Mouse (Mus musculus) heart, adult 2 months (tissue): Measurements from ENCODE around the gene BC034090. TPM values are rescaled to one million over a fixed set of nuclear protein-coding genes. Genes with fewer than 3 reads are reported as not detected.

Source experiments
- DNase-seq, 2 experiments: peaks; one replicate each; pipeline ENCODE4 v3.0.0; 2021
- H3K27ac ChIP-seq: fragments of 200-600 bp; 2 replicates; pipeline ENCODE4 v1.8.1; 2022
- H3K27me3 ChIP-seq: fragments of 200-500 bp; 2 replicates; pipeline ENCODE4 v1.6.1; 2012; ENCODE audit warnings: mild to moderate bottlenecking, low read length, inconsistent platforms, mixed read lengths; ENCODE audit not compliant: control insufficient read depth, insufficient read depth
- H3K36me3 ChIP-seq: fragments of 200-500 bp; 2 replicates; pipeline ENCODE4 v1.6.1; 2012; ENCODE audit warnings: low read length, inconsistent platforms; ENCODE audit not compliant: control insufficient read depth, insufficient read depth
- H3K4me1 ChIP-seq: fragments of 200-500 bp; 2 replicates; pipeline ENCODE4 v1.6.1; 2011; ENCODE audit warnings: low read length; ENCODE audit not compliant: control insufficient read depth, insufficient read depth
- H3K4me3 ChIP-seq: fragments of 200-600 bp; 2 replicates; pipeline ENCODE4 v1.8.1; 2022
- H3K79me2 ChIP-seq: fragments of 200-500 bp; replicated peaks from 2 replicates; pipeline ENCODE4 v1.6.1; 2012; ENCODE audit warnings: mild to moderate bottlenecking, inconsistent platforms, low read length, moderate library complexity, mixed read lengths; ENCODE audit not compliant: control insufficient read depth, insufficient read depth
- H3K9ac ChIP-seq: fragments of 200-500 bp; 2 replicates; pipeline ENCODE4 v1.6.1; 2012; ENCODE audit warnings: low read depth, mild to moderate bottlenecking, control low read depth, inconsistent platforms, low read length, mixed read lengths
- CTCF ChIP-seq: fragments of 200-600 bp; IDR thresholded peaks from 2 replicates; pipeline ENCODE4 v1.8.1; 2022; ENCODE audit warnings: antibody characterized with exemption, mild to moderate bottlenecking, moderate library complexity
- EP300 ChIP-seq: fragments of 200-500 bp; IDR thresholded peaks from 2 replicates; pipeline ENCODE4 v1.6.1; 2011; ENCODE audit warnings: low read depth, low read length, control low read depth; ENCODE audit not compliant: insufficient read depth
- POLR2A ChIP-seq: fragments of 200-500 bp; IDR thresholded peaks from 2 replicates; pipeline ENCODE4 v1.6.1; 2011; ENCODE audit warnings: mild to moderate bottlenecking, low read depth, low read length, control low read depth; ENCODE audit not compliant: insufficient read depth
- WGBS: fragments of 180-500 bp; shearing (Covaris S2); methylation state at CpG from one replicate; pipeline ENCODE4 v1.1.7; 2018; 5-methylcytosine and 5-hydroxymethylcytosine counted together
- intact Hi-C: fragments of 180-260 bp; cut with DNase I; formaldehyde crosslinking; loops from one replicate; pipeline ENCODE4 v1.15.1; 2025
- polyA plus RNA-seq: library from polyadenylated mRNA; depleted of rRNA; stranded (reverse); fragments of >200 nt; gene quantifications from 2 replicates; pipeline ENCODE4 v1.2.3, GENCODE M21; 2012
- total RNA-seq, 2 experiments: library from RNA; stranded (reverse); gene quantifications; 2 replicates each; pipeline ENCODE4 v1.2.3; 2021

Gene BC034090
- total and polyA plus RNA-seq, 3 experiments = 31.8 to 37.5 (median 37.2) TPM

DNA sequence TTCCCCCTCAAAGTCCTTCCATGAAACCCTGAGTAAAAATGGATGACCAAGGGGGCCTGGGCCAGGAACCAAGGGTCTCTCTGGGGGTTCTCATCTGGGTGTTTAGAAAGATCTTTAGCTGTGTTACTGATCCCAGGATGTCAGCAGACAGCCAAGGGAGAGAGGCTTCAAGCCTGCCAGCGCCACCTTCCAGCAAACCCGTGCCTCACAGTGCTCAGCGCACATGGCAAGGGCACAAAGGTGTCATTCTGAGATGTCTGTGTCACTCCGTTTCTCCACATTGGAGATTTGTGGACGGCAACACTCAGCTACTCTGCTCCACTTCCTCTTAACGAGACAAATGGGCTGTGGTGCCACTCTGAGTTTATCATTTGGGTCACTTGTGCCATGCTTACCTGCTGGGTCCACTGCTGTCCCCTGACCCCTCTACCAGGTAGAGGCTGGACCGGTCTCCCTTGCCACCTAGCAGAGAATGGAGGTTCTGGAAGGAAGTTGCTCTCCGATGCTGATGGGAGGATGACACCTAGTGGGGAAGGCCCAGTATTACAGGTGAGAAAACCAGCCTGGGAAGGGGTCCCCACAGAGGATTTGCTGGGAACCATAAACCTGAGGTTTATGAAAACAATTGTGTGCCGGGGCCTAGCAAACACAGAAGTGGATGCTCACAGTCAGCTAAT, 26.2 kb downstream of the BC034090 start:
- H3K4me1 ChIP-seq = peaks cover 9% of the 10 kb centered on the region
- no peaks in the 10 kb centered on the region for H3K36me3 ChIP-seq
- WGBS = 59% methylated on average over 9 of the region's 9 CpGs
- H3K27me3 ChIP-seq = no peaks in the 10 kb centered on the region
- intact Hi-C loops = loop anchor here (1.0 to 5.0 kb wide), 4 partner anchors 78 to 192 kb away; partner anchors contain the start of gene Ier5
- no peak overlapping the region for H3K9ac ChIP-seq
- no peak overlapping the region for H3K27ac ChIP-seq
- no peak overlapping the region for H3K4me3 ChIP-seq
- DNase-seq = peak; percentile 52 to 70
- TF ChIP-seq CTCF (peak; percentile 82), EP300 (peak; percentile 83; the same call in 1 of the 2 replicates), POLR2A (no peak)
- H3K79me2 ChIP-seq = no peaks in the 10 kb centered on the region

- no peak for TF ChIP-seq CTCF
- no peak for TF ChIP-seq EP300
- no peak for TF ChIP-seq POLR2A
- intact Hi-C loops = loop anchor here (5.0 kb wide), 1 partner anchor 120 kb away; the partner anchor contains the start of gene Ier5
Observed at GRCm38 (mm10) chr1:155216844-155217243, 27.4 kb downstream of the BC034090 start.

DNA sequence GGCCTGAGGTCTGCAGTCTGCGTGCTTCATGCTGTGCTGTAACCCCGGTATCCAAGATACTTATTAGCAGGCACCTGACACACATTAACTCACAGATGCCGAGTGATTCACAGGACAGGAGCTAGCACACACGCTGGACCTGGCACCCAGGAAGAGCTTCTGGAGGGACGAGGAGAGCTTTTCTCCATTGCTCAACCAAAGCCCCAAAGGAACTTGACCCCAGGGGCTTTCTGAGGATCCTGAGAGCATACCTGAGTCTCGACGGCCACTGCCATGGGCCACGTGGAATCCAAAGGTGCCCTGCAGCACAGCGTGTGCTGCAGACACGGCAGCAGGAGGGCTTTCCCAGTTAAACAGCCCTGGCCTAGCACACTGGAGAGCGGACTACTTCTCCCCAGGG, 27.9 kb downstream of the BC034090 start:
- Histone ChIP-seq H3K4me1 (peaks cover 14% of the 10 kb centered on the region), H3K36me3 (no peaks in the 10 kb centered on the region), H3K27me3 (no peaks in the 10 kb centered on the region), H3K79me2 (no peaks in the 10 kb centered on the region), H3K9ac (no peak overlapping the region), H3K4me3 (no peak overlapping the region), H3K27ac (no peak overlapping the region)
- 91% methylated on average over 11 of the region's 11 CpGs for WGBS
- TF ChIP-seq POLR2A (no peak), CTCF (no peak), EP300 (no peak)
- DNase-seq = no peak
- intact Hi-C loops = loop anchor here (5.0 kb wide), 1 partner anchor 119 kb away; the partner anchor contains the start of gene Ier5

More at GRCm38 (mm10) chr1:155216844-155217243, 27.4 kb downstream of the BC034090 start:
- Histone ChIP-seq H3K27ac (no peak overlapping the region), H3K9ac (no peak overlapping the region), H3K4me3 (no peak overlapping the region), H3K79me2 (no peaks in the 10 kb centered on the region), H3K4me1 (peaks cover 14% of the 10 kb centered on the region), H3K36me3 (no peaks in the 10 kb centered on the region), H3K27me3 (no peaks in the 10 kb centered on the region)
- 73% methylated on average over 6 of the region's 6 CpGs for whole genome bisulfite sequencing
- no peak for DNase-seq

DNA sequence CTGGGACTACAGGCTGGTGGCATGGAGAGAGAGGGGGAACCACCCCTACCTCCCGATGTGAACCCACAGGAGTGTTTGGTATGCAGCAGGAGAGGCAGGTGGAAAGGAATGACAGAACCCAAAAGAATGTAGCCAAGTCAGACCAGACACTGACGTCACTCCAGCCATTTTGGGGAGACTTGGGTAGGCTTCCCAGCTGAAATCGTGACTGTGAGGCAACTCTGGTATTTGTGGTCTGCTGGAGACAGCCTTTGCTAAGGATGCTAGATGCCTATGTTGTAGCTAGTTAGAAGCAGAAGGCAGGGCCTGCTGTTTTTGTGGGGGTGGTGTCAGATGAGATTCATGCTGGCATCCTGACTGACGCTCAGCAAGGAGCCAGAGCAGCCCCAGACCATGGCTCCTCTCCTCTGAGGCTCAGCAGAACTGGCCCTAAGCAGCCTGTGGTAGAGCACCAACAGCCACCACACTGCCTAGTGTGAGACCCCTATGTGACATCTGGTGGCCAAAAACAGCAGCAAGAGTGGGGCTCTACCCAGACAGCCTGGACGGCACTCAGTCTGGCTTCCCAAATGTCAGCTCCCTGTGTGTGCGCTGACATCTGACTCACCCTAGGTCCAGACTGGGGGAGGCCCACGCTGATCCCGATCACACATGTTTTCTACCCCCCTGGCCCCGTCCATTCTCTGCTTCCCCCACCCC, 29.0 kb downstream of the BC034090 start:
- DNase-seq = no peak
- H3K4me1 ChIP-seq = peaks cover 17% of the 10 kb centered on the region
- WGBS = 59% methylated on average over 9 of the region's 9 CpGs
- intact Hi-C loops = loop anchor here (5.0 kb wide), 1 partner anchor 118 kb away; the partner anchor contains the start of gene Ier5
- TF ChIP-seq POLR2A (no peak), EP300 (no peak), CTCF (peak; percentile 16; the same call in 1 of the 2 replicates)
- H3K79me2 ChIP-seq = no peaks in the 10 kb centered on the region
- no peaks in the 10 kb centered on the region for H3K27me3 ChIP-seq
- H3K4me3 ChIP-seq = no peak overlapping the region
- no peaks in the 10 kb centered on the region for H3K36me3 ChIP-seq
- H3K9ac ChIP-seq = no peak overlapping the region
- no peak overlapping the region for H3K27ac ChIP-seq

DNA sequence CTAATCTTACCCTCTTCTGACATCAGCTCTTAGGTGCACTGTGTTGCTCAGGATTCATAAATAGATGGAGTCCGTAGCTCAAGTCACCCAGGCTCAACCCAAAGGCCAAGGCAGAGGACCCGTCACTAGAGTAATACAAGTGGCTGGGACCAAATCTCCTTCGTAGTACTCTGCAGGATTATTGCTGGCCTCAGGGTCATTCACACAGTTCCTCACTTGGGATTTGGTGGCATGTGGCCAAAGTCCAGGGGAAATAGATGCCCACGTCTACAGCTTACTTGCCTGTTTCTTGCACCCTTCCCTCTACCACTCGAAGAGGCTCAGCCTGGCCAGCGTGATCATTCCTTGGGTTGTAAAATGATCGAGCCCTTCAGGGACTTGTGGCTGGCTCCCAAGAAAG, 30.3 kb downstream of the BC034090 start:
- WGBS = 62% methylated on average over 7 of the region's 7 CpGs
- H3K36me3 ChIP-seq = no peaks in the 10 kb centered on the region
- no peak overlapping the region for H3K27ac ChIP-seq
- peaks cover 17% of the 10 kb centered on the region for H3K4me1 ChIP-seq
- TF ChIP-seq CTCF (no peak), EP300 (no peak), POLR2A (no peak)
- no peak overlapping the region for H3K4me3 ChIP-seq
- DNase-seq = no peak
- intact Hi-C loops = loop anchor here (5.0 kb wide), 1 partner anchor 57 kb away; the partner anchor contains the start of gene Stx6
- H3K27me3 ChIP-seq = no peaks in the 10 kb centered on the region
- no peaks in the 10 kb centered on the region for H3K79me2 ChIP-seq
- no peak overlapping the region for H3K9ac ChIP-seq
